Mouse (Mus musculus): Measurements from ENCODE around the gene Dnah3. TPM values are rescaled to one million over a fixed set of nuclear protein-coding genes. Genes with fewer than 3 reads are reported as not detected.

Dnah3 gene
- polyA plus RNA-seq, 1 experiment from 2014 or later = 0.05 TPM

DNA sequence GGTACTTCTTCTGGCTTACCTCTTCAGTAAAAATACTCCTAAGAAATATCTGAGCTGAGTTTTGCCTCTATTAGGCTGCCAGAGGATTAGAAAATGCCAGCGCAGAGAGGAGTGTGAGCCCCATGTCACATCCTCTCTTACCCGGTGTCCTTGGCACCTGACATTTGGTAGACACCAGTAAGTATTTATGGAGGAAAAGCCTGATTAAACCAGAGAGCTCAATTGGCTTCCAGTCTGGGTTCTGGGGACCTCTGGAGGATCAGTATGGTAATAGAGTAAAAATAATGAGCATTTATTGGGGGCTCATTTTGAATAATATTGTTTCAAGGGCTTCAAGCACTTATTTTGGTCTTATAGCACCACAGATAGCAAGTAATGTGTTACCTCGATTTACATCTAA lies 39.6 kb downstream of the Dnah3 start:
- no peak for DNase-seq (ENCODE audit: low spot score)

GRCm38 (mm10) chr7:120054016-120054415 lies 41.1 kb downstream of the Dnah3 start:
- no peak for DNase-seq (ENCODE audit: low spot score)

- DNase-seq (ENCODE audit: low spot score) = no peak
These were observed 44.6 kb downstream of the Dnah3 start for GRCm38 (mm10) chr7:120050447-120050846.

DNA sequence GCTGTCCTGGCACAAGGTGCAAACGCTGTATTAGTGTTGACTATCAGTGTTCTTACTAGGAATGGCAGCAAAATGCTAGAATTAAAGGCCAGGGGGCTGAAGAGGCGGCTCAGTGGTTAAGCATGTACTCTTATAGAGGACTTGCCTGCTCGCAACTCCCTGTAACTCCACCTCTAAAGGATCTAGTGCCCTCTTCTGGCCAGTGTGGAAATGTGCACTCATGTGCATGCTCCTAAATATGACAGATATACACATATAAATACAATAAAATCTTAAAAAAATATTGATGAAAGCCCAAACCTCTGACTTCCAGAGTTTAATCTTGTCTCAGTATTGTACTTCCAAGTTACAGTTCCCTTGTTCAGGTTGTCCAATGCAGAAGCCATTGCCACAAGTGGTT lies 51.1 kb downstream of the Dnah3 start:
- DNase-seq (ENCODE audit: low spot score) = no peak

- no peak for DNase-seq (ENCODE audit: low spot score)
These were observed 58.7 kb downstream of the Dnah3 start for GRCm38 (mm10) chr7:120036422-120036821.

DNA sequence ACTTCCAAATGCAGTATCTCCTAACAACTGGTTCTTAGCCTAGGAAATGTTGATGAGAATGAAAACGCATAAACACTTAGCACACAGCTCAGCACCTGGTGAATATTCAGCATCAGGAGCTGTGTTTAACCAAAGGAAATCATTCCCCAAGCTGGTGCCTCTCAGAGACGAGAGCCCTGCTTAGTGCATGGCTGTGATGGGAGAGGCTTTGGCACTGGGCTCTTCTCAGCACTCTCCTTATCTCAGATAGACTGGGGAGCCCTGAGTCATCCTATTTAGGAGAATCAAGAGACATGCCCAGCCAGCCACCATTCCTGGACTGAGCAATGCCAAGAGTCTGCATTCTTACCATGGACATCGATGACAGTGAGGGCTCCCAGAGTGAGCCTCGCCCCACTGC lies 60.1 kb downstream of the Dnah3 start:
- no peak for DNase-seq (ENCODE audit: low spot score)

GRCm38 (mm10) chr7:120034566-120034965 lies 60.5 kb downstream of the Dnah3 start:
- no peak for DNase-seq (ENCODE audit: low spot score)

DNA sequence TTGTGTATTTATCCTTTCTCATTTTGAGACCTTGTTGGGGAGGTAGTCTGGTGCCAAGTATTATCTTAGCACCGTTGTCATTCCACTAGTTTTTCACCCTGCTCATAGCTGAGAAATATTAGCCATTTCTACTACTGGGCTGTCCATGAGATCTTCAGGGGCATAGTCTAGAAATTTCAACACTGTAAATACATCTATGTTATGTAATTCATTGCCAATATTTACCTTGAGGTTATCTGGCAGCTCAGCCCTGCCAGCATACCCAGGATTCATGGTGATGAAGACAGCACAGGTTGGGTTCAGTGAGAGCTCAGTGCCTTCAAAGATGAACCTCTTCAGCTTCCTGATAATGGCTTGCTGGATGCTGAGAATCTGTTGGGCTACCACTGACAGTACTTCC lies 66.4 kb downstream of the Dnah3 start:
- no peak for DNase-seq (ENCODE audit: low spot score)

- DNase-seq (ENCODE audit: low spot score) = no peak
These were observed 98.0 kb downstream of the Dnah3 start for GRCm38 (mm10) chr7:119997066-119997465.

- no peak for DNase-seq (ENCODE audit: low spot score)
These were observed 109.7 kb downstream of the Dnah3 start for GRCm38 (mm10) chr7:119985279-119985912.

DNA sequence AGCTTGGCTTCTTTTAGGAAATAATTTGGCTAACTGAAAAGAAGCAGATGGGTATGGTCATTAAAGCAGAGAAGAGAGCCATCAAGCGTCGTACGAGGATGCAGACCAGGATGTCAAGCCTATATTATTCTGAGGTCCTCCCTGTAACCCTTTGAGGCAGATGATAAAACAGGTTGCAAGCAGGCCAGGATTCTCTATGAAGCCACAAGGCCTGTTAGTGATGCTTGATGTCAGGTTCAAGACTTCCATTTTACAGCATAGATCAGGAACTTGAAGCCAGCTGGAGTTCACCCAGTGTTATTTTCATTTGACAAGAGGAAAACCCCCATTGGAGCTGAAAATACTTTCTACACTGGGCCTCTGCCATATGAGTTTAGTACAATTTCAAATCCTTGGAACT lies 114.9 kb downstream of the Dnah3 start:
- no peak for DNase-seq (ENCODE audit: low spot score)

DNA sequence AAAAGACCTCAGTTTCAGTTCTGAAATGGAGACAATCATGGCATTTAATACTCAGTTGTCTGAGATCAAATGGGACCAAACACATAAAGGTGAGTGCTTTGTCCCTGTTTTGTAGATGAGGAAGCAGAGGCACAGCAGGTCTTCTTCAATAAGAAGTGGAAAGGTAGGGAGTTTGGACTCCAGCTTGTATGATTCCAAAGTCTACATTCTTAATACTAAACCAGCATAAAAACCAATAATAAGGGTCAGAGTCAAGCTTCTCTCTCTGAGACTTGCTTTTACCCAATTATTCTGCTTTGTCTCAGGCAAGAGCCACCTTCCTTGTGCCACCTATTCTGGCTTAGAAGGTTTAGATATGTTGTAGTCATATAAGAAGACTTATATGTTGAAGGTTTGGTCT lies 116.5 kb downstream of the Dnah3 start:
- DNase-seq (ENCODE audit: low spot score) = no peak

DNA sequence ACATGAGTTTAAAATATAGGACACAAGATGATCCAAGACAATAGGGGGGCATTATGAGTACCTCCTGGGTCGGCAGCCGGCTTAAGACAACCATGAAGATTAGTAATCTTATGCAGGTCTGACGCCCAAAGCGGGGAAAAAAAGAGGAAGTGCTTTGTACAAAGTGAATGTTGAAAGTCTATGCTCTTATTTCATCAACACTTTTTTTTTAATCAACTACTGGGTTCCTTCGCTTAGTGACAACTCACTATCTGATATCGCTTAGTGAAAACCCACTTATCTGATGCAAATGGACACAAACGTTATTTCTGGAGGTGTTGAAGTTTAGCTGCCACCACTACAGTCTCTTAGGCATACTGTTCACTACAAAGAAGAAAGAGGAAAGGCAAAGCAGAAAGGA lies 117.5 kb downstream of the Dnah3 start:
- no peak for DNase-seq (ENCODE audit: low spot score)

DNA sequence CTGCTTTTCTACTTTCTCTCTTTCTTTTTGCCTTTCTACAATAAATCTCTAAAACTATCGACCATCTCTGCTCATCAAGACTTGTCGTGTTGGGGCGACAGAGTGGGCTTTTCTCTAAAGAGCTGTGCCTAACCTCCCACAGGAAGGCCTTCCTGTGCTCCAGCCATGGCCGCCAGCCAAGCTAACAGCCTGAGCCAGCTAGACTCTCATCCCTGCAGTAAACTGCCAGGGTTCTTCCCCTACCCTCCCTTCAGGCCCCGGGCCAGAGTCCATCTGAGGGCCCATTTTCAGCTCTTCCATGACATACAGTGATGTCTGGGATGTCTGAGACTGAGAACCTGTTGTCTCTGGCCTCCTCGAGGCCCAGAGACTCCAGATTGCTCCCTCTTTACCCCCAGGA lies 118.8 kb downstream of the Dnah3 start:
- DNase-seq (ENCODE audit: low spot score) = no peak

GRCm38 (mm10) chr7:119974214-119974613 lies 120.9 kb downstream of the Dnah3 start:
- no peak for DNase-seq (ENCODE audit: low spot score)

DNA sequence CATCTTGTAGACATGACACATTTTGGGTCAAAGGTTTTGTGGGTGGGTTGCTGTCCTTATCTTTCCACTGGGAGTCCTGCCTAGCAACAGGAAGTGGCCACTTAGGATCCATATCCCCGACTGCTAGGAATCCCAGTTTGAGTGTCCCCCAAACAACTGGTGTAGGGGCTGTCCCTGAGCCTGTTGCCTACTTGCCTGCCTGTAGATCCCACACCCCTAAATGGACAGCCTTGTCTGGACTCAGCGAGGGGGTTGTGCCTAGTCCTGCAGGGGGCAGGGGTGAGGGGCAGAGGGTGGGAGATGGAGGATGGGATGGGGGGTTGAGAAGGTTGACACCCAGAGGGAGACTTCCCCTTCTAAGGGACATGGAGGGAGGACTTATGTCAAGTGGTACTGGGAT lies 125.8 kb downstream of the Dnah3 start:
- no peak for DNase-seq (ENCODE audit: low spot score)

DNA sequence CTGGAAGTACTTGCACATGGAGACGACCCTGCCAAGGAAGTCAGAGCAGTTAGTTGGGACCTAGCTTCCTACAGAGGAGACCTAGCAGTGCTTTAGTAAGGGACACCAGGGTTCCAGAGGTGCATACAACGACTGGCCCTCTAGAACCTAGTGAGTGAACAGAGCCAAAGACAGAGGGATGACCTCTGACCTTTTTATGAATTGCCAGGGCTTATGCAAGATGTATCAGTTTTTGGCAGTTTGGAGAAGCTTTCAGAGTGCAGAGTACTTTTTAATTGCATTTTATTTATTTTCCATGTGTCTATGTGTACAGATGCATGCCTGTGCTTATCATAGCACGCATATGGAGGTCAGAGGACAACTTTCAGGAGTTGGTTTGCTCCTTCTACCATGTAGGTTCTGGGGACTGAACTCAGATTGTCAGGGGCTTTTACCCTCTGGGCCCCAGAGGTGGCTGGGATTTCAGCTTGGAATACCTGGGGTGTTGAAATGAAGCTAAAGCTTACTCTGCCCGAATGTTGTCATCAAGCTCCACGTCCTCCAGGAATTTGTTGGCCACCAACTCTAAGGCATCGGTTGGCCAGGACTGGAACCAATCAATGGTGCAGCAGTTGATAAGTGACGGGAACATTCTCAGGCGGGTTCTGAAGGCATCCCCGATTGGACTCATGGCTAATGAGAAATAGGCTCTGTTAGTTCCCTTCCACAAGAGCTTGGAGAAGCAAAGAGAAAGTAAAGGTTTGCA lies 129.3 kb downstream of the Dnah3 start:
- no peak for DNase-seq (ENCODE audit: low spot score)

- no peak for DNase-seq (ENCODE audit: low spot score)
These were observed 129.9 kb downstream of the Dnah3 start for GRCm38 (mm10) chr7:119965205-119965604.

DNA sequence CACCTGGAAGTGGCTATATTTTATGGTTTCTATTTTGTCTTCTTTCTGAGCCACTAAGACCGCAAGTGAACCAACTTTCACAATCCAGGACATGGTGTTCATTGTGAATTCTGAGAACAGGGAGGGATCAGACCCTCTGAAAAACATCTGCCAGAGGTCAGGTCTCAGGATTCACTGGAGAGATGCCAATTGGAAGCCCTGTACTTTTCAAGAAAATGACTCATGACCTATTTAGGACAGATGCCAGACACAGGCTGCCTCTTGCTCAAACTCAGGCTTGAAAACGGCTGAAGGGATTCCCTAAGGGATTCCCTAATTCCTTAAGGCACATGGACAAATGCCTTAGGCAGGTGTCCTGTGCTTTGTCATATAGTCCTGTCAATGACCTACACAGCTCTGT lies 134.0 kb downstream of the Dnah3 start:
- no peak for DNase-seq (ENCODE audit: low spot score)

DNA sequence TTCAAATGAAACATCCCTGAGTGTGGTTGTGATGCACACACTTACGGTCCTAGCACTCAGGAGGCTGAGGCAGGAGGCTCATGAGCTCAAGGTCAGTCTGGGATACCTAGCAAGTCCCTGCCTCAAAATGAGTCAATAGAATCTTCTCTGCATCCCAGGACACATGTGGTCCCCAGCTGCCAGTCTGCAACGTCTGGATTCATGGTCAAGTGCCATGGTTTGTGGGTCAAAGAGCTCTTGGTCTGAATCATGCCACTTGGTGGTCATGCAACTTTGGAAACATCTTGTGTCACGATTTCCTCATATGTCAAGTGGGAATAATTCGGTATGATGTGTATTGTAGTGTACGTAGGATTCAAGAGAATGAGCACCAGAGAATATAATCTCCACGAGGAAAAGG lies 134.5 kb downstream of the Dnah3 start:
- DNase-seq (ENCODE audit: low spot score) = no peak

DNA sequence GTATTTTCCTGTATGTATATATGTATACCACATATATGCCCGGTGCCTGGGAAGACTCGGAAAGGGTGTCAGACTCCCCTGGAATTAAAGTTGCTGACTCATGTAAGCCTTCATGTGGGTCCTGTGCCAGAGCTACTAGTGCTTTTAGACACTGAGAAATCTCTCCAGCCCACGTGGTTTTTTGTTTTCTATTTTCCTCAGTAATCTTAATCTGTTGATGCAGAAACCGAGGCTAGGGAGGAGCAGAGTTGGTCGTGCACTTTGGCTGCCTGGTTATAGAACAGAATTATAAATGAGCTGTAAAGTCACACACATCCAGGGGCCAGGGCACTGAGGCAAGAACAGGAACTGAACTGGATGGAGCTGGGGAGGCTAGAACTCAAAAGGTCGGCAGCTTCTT lies 135.1 kb downstream of the Dnah3 start:
- no peak for DNase-seq (ENCODE audit: low spot score)

- DNase-seq (ENCODE audit: low spot score) = no peak
These were observed 135.6 kb downstream of the Dnah3 start for GRCm38 (mm10) chr7:119959491-119959890.

DNA sequence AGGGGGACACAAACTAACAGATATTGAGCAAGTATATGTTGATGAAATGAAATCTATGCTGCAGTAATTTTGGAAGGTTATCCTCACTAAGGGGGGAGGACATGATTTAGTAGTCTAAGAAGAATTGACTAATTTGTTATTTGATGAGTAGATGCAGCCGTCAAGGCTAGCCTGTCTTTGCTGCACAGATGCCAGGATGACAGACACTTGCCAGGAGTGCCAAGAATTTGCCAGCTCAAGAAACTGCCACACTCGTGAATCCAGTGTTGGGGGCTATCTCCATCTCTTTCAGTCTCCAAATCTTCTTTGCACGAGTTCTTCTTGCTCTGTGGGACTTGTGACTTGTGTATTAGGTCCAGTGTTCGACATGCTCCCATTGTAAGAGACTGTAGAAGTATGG lies 136.0 kb downstream of the Dnah3 start:
- DNase-seq (ENCODE audit: low spot score) = no peak
